Mouse (Mus musculus) hindbrain, embryonic 10.5 days (tissue): Measurements from ENCODE around the gene Akap12. TPM values are rescaled to one million over a fixed set of nuclear protein-coding genes. Genes with fewer than 3 reads are reported as not detected.

Experiments used
- DNase-seq: peaks from one replicate; pipeline ENCODE4 v3.0.0-alpha.2; 2017; ENCODE audit warnings: low spot score
- H3K27ac ChIP-seq: fragments of 300-500 bp; sonication (generic); 2 replicates; pipeline ENCODE4 v1.5.1; 2016; ENCODE audit warnings: mild to moderate bottlenecking, moderate library complexity
- H3K27me3 ChIP-seq: fragments of 300-500 bp; sonication (generic); 2 replicates; pipeline ENCODE4 v1.6.1; 2016; ENCODE audit warnings: mild to moderate bottlenecking; ENCODE audit not compliant: poor library complexity, insufficient read depth, severe bottlenecking
- H3K36me3 ChIP-seq: fragments of 300-500 bp; sonication (generic); 2 replicates; pipeline ENCODE4 v1.6.1; 2016; ENCODE audit warnings: mild to moderate bottlenecking, moderate library complexity
- H3K4me1 ChIP-seq: fragments of 300-500 bp; sonication (generic); replicated peaks from 2 replicates; pipeline ENCODE4 v1.6.1; 2016; ENCODE audit warnings: mild to moderate bottlenecking
- H3K4me3 ChIP-seq: fragments of 300-500 bp; sonication (generic); 2 replicates; pipeline ENCODE4 v1.5.1; 2016; ENCODE audit warnings: mild to moderate bottlenecking, moderate library complexity
- H3K9me3 ChIP-seq: fragments of 300-500 bp; sonication (generic); 2 replicates; pipeline ENCODE4 v1.6.1; 2016; ENCODE audit warnings: mild to moderate bottlenecking, moderate library complexity
- WGBS: fragments of 180-500 bp; shearing (Covaris S2); methylation state at CpG from one replicate; pipeline ENCODE4 v1.1.7; 2016; 5-methylcytosine and 5-hydroxymethylcytosine counted together
- polyA plus RNA-seq: library from polyadenylated mRNA; unstranded; fragments of >200 nt; fragmentation: Nextera tagmentation; extraction: Ambion mirVana; gene quantifications from 2 replicates; pipeline ENCODE4 v1.2.1, GENCODE M21; 2016

Akap12 gene
- polyA plus RNA-seq, 1 experiment from 2014 or later, result 45.8 TPM

DNA sequence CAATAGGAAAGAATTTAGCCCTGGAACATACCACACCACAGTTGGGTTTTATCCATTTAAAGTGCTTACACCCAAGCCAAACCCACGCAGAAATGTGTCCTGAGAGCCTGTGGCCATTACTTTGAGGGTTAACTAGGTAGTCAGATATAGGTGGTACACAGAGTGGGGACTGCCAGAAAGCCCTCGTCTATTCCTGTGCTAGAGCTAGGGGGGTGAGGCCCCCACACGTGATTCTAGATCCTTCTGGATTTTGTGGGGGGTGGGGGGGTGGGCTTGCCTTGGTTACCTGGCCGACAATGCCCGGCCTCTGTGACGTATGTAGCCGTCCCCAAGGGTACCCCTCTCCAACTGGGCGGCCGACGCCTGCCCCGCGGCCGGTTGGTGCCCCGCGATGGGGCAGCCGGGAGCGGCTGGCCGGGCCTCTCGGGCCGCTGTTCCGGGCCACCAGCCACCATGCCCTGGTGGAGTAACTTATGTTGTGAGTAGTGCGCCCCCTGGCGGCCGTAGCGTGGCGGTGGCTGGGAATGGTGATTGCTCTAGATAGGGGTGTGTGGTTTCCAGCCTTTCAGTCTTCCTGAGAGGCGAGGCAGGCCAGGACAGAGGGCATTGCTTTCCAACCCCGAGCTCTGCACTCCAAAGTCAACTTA lies 80.4 kb downstream of the Akap12 start:
- Histone ChIP-seq H3K27me3 (no peaks in the 10 kb centered on the region), H3K36me3 (no peaks in the 10 kb centered on the region), H3K27ac (peak overlapping the region; percentile 81), H3K4me1 (peaks cover 13% of the 10 kb centered on the region), H3K4me3 (peak overlapping the region; percentile 48), H3K9me3 (no peaks in the 10 kb centered on the region)
- DNase-seq, result peak; percentile 89
- 6% methylated on average over 28 of the region's 28 CpGs for WGBS

DNA sequence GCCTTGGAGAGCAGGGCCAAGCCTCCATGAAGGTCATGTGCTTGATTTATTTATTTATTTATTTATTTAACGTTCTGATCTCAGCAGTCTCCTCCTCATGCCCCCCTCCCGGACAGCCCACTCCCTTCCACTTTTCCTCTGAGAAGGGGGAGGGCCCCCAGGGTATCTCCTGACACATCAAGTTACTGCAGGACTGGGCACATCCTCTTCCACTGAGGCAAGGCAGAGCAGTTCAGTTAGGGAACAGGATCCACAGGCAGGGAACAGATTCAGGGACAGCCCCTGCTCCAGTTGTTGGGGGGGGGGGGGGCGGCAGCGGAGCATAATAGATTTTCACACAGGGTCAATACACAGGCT lies 80.9 kb downstream of the Akap12 start:
- Histone ChIP-seq H3K27ac (no peak overlapping the region), H3K36me3 (no peaks in the 10 kb centered on the region), H3K27me3 (no peaks in the 10 kb centered on the region), H3K4me3 (peak overlapping the region; percentile 48; the same call in 1 of the 2 replicates), H3K4me1 (peaks cover 13% of the 10 kb centered on the region), H3K9me3 (no peaks in the 10 kb centered on the region)
- 71% methylated on average over 4 of the region's 4 CpGs for WGBS
- DNase-seq, result no peak

DNA sequence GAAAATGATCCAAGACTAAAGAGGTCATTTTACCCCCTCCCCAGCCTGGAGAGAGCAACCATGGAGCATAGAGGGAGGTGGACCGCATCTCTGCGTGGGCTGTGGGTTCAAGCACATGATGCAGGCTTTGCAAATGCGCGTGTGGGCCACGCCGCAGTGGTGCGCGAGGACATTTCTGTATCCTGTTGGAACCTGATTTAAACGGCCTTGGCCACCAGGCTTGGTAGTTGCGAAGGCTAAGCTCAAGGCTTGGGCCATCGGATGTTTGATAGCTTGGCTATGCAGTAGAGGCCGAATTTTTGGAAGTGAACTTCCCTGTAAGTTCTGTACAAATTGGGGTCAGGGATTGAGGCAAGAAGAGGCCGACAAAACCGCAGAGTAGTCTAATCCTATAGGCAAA lies 81.4 kb downstream of the Akap12 start:
- no peaks in the 10 kb centered on the region for H3K27me3 ChIP-seq
- H3K27ac ChIP-seq, result no peak overlapping the region
- DNase-seq, result no peak
- no peaks in the 10 kb centered on the region for H3K36me3 ChIP-seq
- 96% methylated on average over 14 of the region's 14 CpGs for WGBS
- no peak overlapping the region for H3K4me3 ChIP-seq
- H3K9me3 ChIP-seq, result no peaks in the 10 kb centered on the region
- H3K4me1 ChIP-seq, result peaks cover 13% of the 10 kb centered on the region

DNA sequence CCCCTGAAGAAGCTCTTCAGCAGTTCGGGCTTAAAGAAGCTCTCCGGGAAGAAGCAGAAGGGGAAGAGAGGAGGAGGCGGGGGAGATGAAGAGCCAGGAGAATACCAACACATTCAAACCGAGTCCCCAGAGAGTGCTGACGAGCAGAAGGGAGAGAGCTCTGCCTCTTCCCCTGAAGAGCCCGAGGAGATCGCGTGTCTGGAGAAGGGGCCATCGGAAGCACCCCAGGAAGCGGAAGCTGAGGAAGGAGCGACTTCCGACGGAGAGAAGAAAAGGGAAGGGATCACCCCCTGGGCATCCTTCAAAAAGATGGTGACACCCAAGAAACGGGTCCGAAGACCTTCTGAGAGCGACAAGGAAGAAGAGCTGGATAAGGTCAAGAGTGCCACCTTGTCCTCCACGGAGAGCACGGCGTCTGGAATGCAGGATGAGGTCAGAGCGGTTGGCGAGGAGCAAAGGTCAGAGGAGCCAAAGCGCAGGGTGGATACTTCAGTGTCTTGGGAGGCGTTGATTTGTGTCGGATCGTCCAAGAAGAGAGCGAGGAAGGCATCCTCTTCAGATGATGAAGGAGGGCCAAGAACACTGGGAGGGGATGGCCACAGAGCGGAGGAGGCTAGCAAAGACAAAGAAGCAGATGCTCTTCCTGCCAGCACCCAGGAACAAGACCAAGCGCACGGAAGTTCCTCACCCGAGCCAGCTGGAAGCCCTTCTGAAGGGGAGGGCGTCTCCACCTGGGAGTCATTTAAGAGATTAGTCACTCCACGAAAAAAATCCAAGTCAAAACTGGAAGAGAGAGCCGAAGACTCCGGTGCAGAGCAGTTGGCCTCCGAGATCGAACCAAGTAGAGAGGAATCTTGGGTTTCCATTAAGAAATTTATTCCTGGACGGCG lies 88.4 kb downstream of the Akap12 start:
- no peak for DNase-seq
- Histone ChIP-seq H3K27ac (no peak overlapping the region), H3K4me1 (no peaks in the 10 kb centered on the region), H3K4me3 (no peak overlapping the region), H3K9me3 (0 out of 2 replicates have a peak, but pooled peaks cover 3% of the 10 kb centered on the region), H3K36me3 (peaks cover 43% of the 10 kb centered on the region), H3K27me3 (no peaks in the 10 kb centered on the region)
- 89% methylated on average over 38 of the region's 38 CpGs for WGBS

DNA sequence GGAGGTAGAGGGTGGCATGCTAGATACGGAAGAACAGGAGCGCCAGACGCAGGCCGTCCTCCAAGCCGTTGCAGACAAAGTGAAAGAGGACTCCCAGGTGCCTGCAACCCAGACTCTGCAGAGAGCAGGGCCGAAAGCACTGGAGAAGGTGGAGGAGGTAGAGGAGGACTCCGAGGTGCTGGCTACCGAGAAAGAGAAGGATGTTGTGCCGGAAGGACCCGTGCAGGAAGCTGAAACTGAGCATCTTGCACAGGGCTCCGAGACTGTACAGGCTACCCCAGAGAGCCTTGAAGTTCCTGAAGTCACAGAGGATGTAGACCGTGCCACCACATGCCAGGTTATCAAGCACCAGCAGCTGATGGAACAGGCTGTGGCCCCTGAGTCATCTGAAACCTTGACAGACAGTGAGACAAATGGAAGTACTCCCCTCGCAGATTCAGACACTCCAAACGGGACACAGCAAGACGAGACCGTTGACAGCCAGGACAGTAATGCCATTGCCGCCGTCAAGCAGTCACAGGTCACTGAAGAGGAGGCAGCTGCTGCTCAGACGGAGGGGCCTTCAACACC lies 89.8 kb downstream of the Akap12 start:
- 89% methylated on average over 19 of the region's 19 CpGs for WGBS
- no peak overlapping the region for H3K4me3 ChIP-seq
- H3K36me3 ChIP-seq, result peaks cover 46% of the 10 kb centered on the region
- H3K4me1 ChIP-seq, result no peaks in the 10 kb centered on the region
- DNase-seq, result no peak
- no peak overlapping the region for H3K27ac ChIP-seq
- 0 out of 2 replicates have a peak, but pooled peaks cover 6% of the 10 kb centered on the region for H3K9me3 ChIP-seq
- no peaks in the 10 kb centered on the region for H3K27me3 ChIP-seq

- H3K27me3 ChIP-seq, result no peaks in the 10 kb centered on the region
- H3K4me1 ChIP-seq, result no peaks in the 10 kb centered on the region
- WGBS, result 89% methylated on average over 5 of the region's 5 CpGs
- H3K36me3 ChIP-seq, result peaks cover 46% of the 10 kb centered on the region
- no peak overlapping the region for H3K27ac ChIP-seq
- no peak for DNase-seq
- no peak overlapping the region for H3K4me3 ChIP-seq
- 0 out of 2 replicates have a peak, but pooled peaks cover 6% of the 10 kb centered on the region for H3K9me3 ChIP-seq
Observed at GRCm38 (mm10) chr10:4356640-4357039, 90.5 kb downstream of the Akap12 start.

GRCm38 (mm10) chr10:4357435-4357834 lies 91.3 kb downstream of the Akap12 start:
- Histone ChIP-seq H3K4me3 (no peak overlapping the region), H3K36me3 (peaks cover 46% of the 10 kb centered on the region), H3K4me1 (no peaks in the 10 kb centered on the region), H3K27me3 (no peaks in the 10 kb centered on the region), H3K9me3 (peaks cover 7% of the 10 kb centered on the region), H3K27ac (no peak overlapping the region)
- WGBS, result 91% methylated on average over 10 of the region's 10 CpGs
- no peak for DNase-seq

GRCm38 (mm10) chr10:4364618-4365017 lies 98.4 kb downstream of the Akap12 start:
- no peak for DNase-seq
- peaks cover 48% of the 10 kb centered on the region for H3K36me3 ChIP-seq
- 87% methylated on average over 3 of the region's 3 CpGs for WGBS
- H3K9me3 ChIP-seq, result peaks cover 31% of the 10 kb centered on the region
- H3K27ac ChIP-seq, result no peak overlapping the region
- no peaks in the 10 kb centered on the region for H3K4me1 ChIP-seq
- no peaks in the 10 kb centered on the region for H3K27me3 ChIP-seq
- no peak overlapping the region for H3K4me3 ChIP-seq

- no peak for DNase-seq
- WGBS, result 91% methylated on average over 11 of the region's 11 CpGs
- Histone ChIP-seq H3K27me3 (no peaks in the 10 kb centered on the region), H3K27ac (no peak overlapping the region), H3K4me1 (0 out of 2 replicates have a peak, but pooled peaks cover 4% of the 10 kb centered on the region), H3K4me3 (no peak overlapping the region), H3K36me3 (peaks cover 86% of the 10 kb centered on the region), H3K9me3 (peaks cover 17% of the 10 kb centered on the region)
Observed at GRCm38 (mm10) chr10:4370105-4370504, 103.9 kb downstream of the Akap12 start.

GRCm38 (mm10) chr10:4372011-4372410 lies 105.8 kb downstream of the Akap12 start:
- H3K4me1 ChIP-seq, result peaks cover 8% of the 10 kb centered on the region; the same call in 1 of the 2 replicates
- no peaks in the 10 kb centered on the region for H3K27me3 ChIP-seq
- H3K36me3 ChIP-seq, result peaks cover 73% of the 10 kb centered on the region
- H3K9me3 ChIP-seq, result peaks cover 12% of the 10 kb centered on the region
- DNase-seq, result no peak
- 59% methylated on average over 5 of the region's 5 CpGs for WGBS
- no peak overlapping the region for H3K27ac ChIP-seq
- H3K4me3 ChIP-seq, result no peak overlapping the region

GRCm38 (mm10) chr10:4373558-4373957 lies 107.4 kb downstream of the Akap12 start:
- Histone ChIP-seq H3K27me3 (no peaks in the 10 kb centered on the region), H3K36me3 (peaks cover 59% of the 10 kb centered on the region), H3K4me1 (peaks cover 8% of the 10 kb centered on the region; the same call in 1 of the 2 replicates), H3K27ac (0 out of 2 replicates have a peak overlapping the region, but pooled peaks have one; percentile 18), H3K4me3 (no peak overlapping the region), H3K9me3 (peaks cover under 1% of the 10 kb centered on the region; the same call in 1 of the 2 replicates)
- 79% methylated on average over 4 of the region's 4 CpGs for WGBS
- no peak for DNase-seq

GRCm38 (mm10) chr10:4374239-4374638 lies 108.1 kb downstream of the Akap12 start:
- Histone ChIP-seq H3K27me3 (no peaks in the 10 kb centered on the region), H3K4me3 (no peak overlapping the region), H3K36me3 (peaks cover 52% of the 10 kb centered on the region), H3K9me3 (no peaks in the 10 kb centered on the region), H3K27ac (no peak overlapping the region), H3K4me1 (peaks cover 8% of the 10 kb centered on the region; the same call in 1 of the 2 replicates)
- 93% methylated on average over 7 of the region's 7 CpGs for WGBS
- no peak for DNase-seq

GRCm38 (mm10) chr10:4374734-4375133 lies 108.6 kb downstream of the Akap12 start:
- Histone ChIP-seq H3K4me3 (no peak overlapping the region), H3K4me1 (peaks cover 8% of the 10 kb centered on the region; the same call in 1 of the 2 replicates), H3K27ac (no peak overlapping the region), H3K9me3 (no peaks in the 10 kb centered on the region), H3K36me3 (peaks cover 47% of the 10 kb centered on the region), H3K27me3 (no peaks in the 10 kb centered on the region)
- 88% methylated on average over 4 of the region's 4 CpGs for WGBS
- no peak for DNase-seq
